Comparison of ENCODE assay signal across 8 mouse cellular contexts in the genomic region with DNA sequence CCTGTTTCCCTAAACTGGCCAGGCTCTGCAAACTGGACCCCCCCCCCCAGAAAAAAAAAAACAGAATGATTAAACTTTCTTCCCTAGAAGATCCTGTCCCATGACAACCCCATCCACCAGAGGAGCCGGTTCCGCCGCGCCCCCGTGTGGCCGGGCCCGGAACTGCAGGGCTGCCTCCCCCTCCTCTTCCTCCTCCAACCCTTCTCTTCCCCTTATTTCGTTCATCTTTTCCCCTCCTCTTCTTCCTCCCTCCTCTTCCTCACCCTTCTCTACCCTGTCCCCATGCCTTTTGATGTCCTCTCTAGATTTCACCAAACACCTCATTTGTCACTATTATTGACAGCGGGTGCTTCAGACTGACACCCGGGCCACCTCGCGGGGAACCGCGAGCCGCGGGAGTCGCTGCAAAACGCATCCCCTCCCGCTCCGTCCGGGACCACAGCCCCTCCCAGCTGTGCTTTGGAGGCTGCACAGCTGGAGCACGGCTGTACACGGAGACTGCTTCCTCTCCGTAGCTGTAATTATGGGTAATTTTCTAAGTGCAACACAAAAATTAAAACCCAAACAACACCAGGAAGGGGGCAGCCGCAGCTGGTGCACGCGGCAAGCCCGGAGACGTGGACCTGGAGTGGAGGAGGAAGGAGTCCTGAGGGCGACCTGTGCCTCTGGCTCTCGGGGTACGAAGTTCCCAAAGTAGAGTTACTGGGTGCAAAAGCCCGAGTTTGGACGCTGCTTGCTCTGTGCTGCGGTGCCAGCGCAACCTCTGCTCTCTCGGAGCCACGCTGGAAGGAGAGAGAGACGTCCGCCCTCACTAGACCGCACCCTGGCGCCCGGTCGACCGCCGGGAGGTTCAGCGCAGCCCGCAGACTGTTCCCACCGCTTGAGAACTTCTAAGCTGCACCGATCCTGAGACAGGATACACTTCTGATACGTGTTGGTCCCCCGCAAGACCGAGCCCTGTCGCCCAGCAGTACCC. TPM values are rescaled to one million over a fixed set of nuclear protein-coding genes. Genes with fewer than 3 reads are reported as not detected.
A peak's percentile ranks its signal among the peaks of the same experiment; 100 is the strongest.
DNase-seq lines count a peak whose midpoint lies in the region; ATAC-seq and TF ChIP-seq lines count a peak whose summit lies in the region.

No protein-coding gene starts in this region.

- DNase-seq in 416B (ENCODE audit: low read depth), result peak; percentile 84
- peak; percentile 83 for DNase-seq in adipocyte (ENCODE audit: low spot score)
- peak; percentile 88 for DNase-seq in embryo, embryonic 9.5 days (ENCODE audit: extremely low spot score)
- DNase-seq in heart, adult 18-20 months, result peak; percentile 91 to 92
- DNase-seq in testis, postnatal 14 days (ENCODE audit: low spot score), result peak; percentile 79

- 0 out of 2 replicates have a peak, but pooled peaks have one; percentile 5 for ATAC-seq in intestine, postnatal 0 days
- ATAC-seq in liver, embryonic 12.5 days, result peak; percentile 59

- peak; percentile 93 for TF ChIP-seq CTCF in intestine, postnatal 0 days (IDR thresholded peaks at IDR 0.05; ENCODE audit: low read depth)

- TF ChIP-seq POLR2A in myocyte (IDR thresholded peaks at IDR 0.05; ENCODE audit: insufficient read length, low read depth), result no peak

- H3K9ac ChIP-seq in intestine, postnatal 0 days (ENCODE audit: low read depth, low read length), result peak overlapping the region; percentile 45
- H3K9ac ChIP-seq in liver, embryonic 12.5 days, result peak overlapping the region; percentile 95

- under 1% methylated on average over 54 of the region's 54 CpGs for WGBS in intestine, postnatal 0 days
- WGBS in liver, embryonic 12.5 days (ENCODE audit: insufficient replicate concordance), result under 1% methylated on average over 54 of the region's 54 CpGs

- 0 out of 2 replicates have a peak, but pooled peaks cover 9% of the 10 kb centered on the region for H3K4me1 ChIP-seq in intestine, postnatal 0 days (replicated peaks; ENCODE audit: control insufficient read depth, insufficient read depth, low read length)
- peaks cover 85% of the 10 kb centered on the region for H3K4me1 ChIP-seq in liver, embryonic 12.5 days

- peak overlapping the region; percentile 96 for H3K4me2 ChIP-seq in intestine, postnatal 0 days (replicated peaks; ENCODE audit: low read depth)
- peak overlapping the region; percentile 94 for H3K4me2 ChIP-seq in liver, embryonic 12.5 days
- H3K4me2 ChIP-seq in myocyte (ENCODE audit: low read depth), result peak overlapping the region; percentile 98

- H3K9me3 ChIP-seq in intestine, postnatal 0 days (ENCODE audit: control insufficient read depth), result no peaks in the 10 kb centered on the region
- H3K9me3 ChIP-seq in liver, embryonic 12.5 days (replicated peaks), result no peaks in the 10 kb centered on the region

- no peaks in the 10 kb centered on the region for H3K27me3 ChIP-seq in intestine, postnatal 0 days (replicated peaks; ENCODE audit: control insufficient read depth, insufficient read depth, low read length)
- no peaks in the 10 kb centered on the region; the same call in 1 of the 2 replicates for H3K27me3 ChIP-seq in liver, embryonic 12.5 days (replicated peaks)
- no peaks in the 10 kb centered on the region for H3K27me3 ChIP-seq in myocyte (ENCODE audit: control insufficient read depth, insufficient read depth, insufficient read length)

- H3K79me2 ChIP-seq in myocyte (ENCODE audit: control insufficient read depth, insufficient read depth), result peaks cover 6% of the 10 kb centered on the region

- peak overlapping the region; percentile 40 for H3ac ChIP-seq in myocyte (ENCODE audit: control insufficient read depth, insufficient read length)

- H3K36me3 ChIP-seq in intestine, postnatal 0 days (ENCODE audit: control insufficient read depth, insufficient read depth), result no peaks in the 10 kb centered on the region
- no peaks in the 10 kb centered on the region; the same call in 1 of the 2 replicates for H3K36me3 ChIP-seq in liver, embryonic 12.5 days
- no peaks in the 10 kb centered on the region for H3K36me3 ChIP-seq in myocyte (ENCODE audit: control insufficient read depth, insufficient read depth)

- H3K27ac ChIP-seq in intestine, postnatal 0 days (ENCODE audit: low read depth, low read length), result peak overlapping the region; percentile 92
- peak overlapping the region; percentile 83 for H3K27ac ChIP-seq in liver, embryonic 12.5 days

- H3K4me3 ChIP-seq in intestine, postnatal 0 days (ENCODE audit: low read depth, low read length), result peak overlapping the region; percentile 44
- H3K4me3 ChIP-seq in liver, embryonic 12.5 days, result peak overlapping the region; percentile 85
- peak overlapping the region; percentile 37 for H3K4me3 ChIP-seq in myocyte

TF ChIP-seq in myocyte, 11 proteins besides CTCF, POLR2A, EP300 and RAD21:
- TF ChIP-seq POLR2AphosphoS2 (IDR thresholded peaks at IDR 0.05; ENCODE audit: insufficient read length, low read depth), result no peak
- TF ChIP-seq TCF12 (IDR thresholded peaks at IDR 0.05; ENCODE audit: insufficient read depth, poor library complexity, severe bottlenecking), result no peak
- TF ChIP-seq MYOD1 (IDR thresholded peaks at IDR 0.05; ENCODE audit: control insufficient read depth in 1 of 3, insufficient read length in 2 of 3, low read depth in 2 of 3), result peak in 1 of 3 experiments; percentile 18
- TF ChIP-seq MAX (IDR thresholded peaks at IDR 0.05; ENCODE audit: low read depth), result no peak
- no peak for TF ChIP-seq E2F4 (IDR thresholded peaks at IDR 0.05; ENCODE audit: insufficient read depth)
- no peak for TF ChIP-seq REST (IDR thresholded peaks at IDR 0.05; ENCODE audit: insufficient read depth, insufficient read length)
TF ChIP-seq in myocyte: peak in this region for 1.

RNA-seq across cellular contexts. Expression of a gene that starts 2.4 kb away (rescaled TPM):
- total RNA-seq in heart, adult 18-20 months (2021), result 10 to 100 TPM; 29.9 to 35.7 TPM
- polyA plus RNA-seq in intestine, postnatal 0 days (2015; fragmentation: Nextera tagmentation; extraction: Ambion mirVana), result 63.2 and 65.3 TPM in 2 replicates
- polyA plus RNA-seq in liver, embryonic 12.5 days (2016; fragmentation: Nextera tagmentation; extraction: Ambion mirVana), result 96.4 and 98.0 TPM in 2 replicates
- 133 TPM for polyA plus RNA-seq in myocyte (2012; fragmentation: generic; extraction: Trizol)

RNA-seq across cellular contexts. Expression of a gene that starts 4.9 kb away (rescaled TPM):
- 1 to 10 TPM; 1.6 to 2.5 TPM for total RNA-seq in heart, adult 18-20 months (2021)
- polyA plus RNA-seq in intestine, postnatal 0 days (2015; fragmentation: Nextera tagmentation; extraction: Ambion mirVana), result 2.1 and 2.2 TPM in 2 replicates
- polyA plus RNA-seq in liver, embryonic 12.5 days (2016; fragmentation: Nextera tagmentation; extraction: Ambion mirVana), result 4.1 and 4.6 TPM in 2 replicates
- polyA plus RNA-seq in myocyte (2012; fragmentation: generic; extraction: Trizol), result not detected

RNA-seq across cellular contexts. Expression of a gene that starts 16.9 kb away (rescaled TPM):
- total RNA-seq in heart, adult 18-20 months (2021), result 10 to 100 TPM; 15.4 to 28.2 TPM
- polyA plus RNA-seq in intestine, postnatal 0 days (2015; fragmentation: Nextera tagmentation; extraction: Ambion mirVana), result 19.4 and 21.0 TPM in 2 replicates
- 114 and 115 TPM in 2 replicates for polyA plus RNA-seq in liver, embryonic 12.5 days (2016; fragmentation: Nextera tagmentation; extraction: Ambion mirVana)
- polyA plus RNA-seq in myocyte (2012; fragmentation: generic; extraction: Trizol), result 40.4 TPM

RNA-seq across cellular contexts. Expression of a gene that starts 21.2 kb away (rescaled TPM):
- 1 to 10 TPM; 1.4 to 2.0 TPM for total RNA-seq in heart, adult 18-20 months (2021)
- polyA plus RNA-seq in intestine, postnatal 0 days (2015; fragmentation: Nextera tagmentation; extraction: Ambion mirVana), result 1.7 and 1.9 TPM in 2 replicates
- 4.4 and 4.9 TPM in 2 replicates for polyA plus RNA-seq in liver, embryonic 12.5 days (2016; fragmentation: Nextera tagmentation; extraction: Ambion mirVana)
- polyA plus RNA-seq in myocyte (2012; fragmentation: generic; extraction: Trizol), result 54.1 TPM

RNA-seq across cellular contexts. Expression of a gene that starts 49.1 kb away (rescaled TPM):
- total RNA-seq in heart, adult 18-20 months (2021), result 10 to 100 TPM; 40.5 to 41.1 TPM
- polyA plus RNA-seq in intestine, postnatal 0 days (2015; fragmentation: Nextera tagmentation; extraction: Ambion mirVana), result 79.0 and 92.1 TPM in 2 replicates
- 19.6 and 24.2 TPM in 2 replicates for polyA plus RNA-seq in liver, embryonic 12.5 days (2016; fragmentation: Nextera tagmentation; extraction: Ambion mirVana)
- 38.5 TPM for polyA plus RNA-seq in myocyte (2012; fragmentation: generic; extraction: Trizol)

Comparison
In these comparisons a context has a peak if more than half of its experiments do, and no peak if none do; other contexts are left out.
1. Peak in every context shown above with its lines: DNase-seq, ATAC-seq, H3K4me3 ChIP-seq and H3K27ac ChIP-seq.